Mouse (Mus musculus) hindbrain, embryonic 16.5 days (tissue): Measurements from ENCODE around the gene Pink1. TPM values are rescaled to one million over a fixed set of nuclear protein-coding genes. Genes with fewer than 3 reads are reported as not detected.

Source experiments
- ATAC-seq: fragments of 200-750 bp; cut with Nextera tagmentation; 2 replicates; pipeline ENCODE4 v1.8.0; 2017; ENCODE audit warnings: moderate TSS enrichment, moderate library complexity
- H3K27ac ChIP-seq: fragments of 300-500 bp; sonication (generic); 2 replicates; pipeline ENCODE4 v1.5.1; 2014; ENCODE audit warnings: low read depth, mild to moderate bottlenecking, control low read depth, low read length, moderate library complexity
- H3K27me3 ChIP-seq: fragments of 300-500 bp; sonication (generic); replicated peaks from 2 replicates; pipeline ENCODE4 v1.6.1; 2014; ENCODE audit warnings: low read length; ENCODE audit not compliant: control insufficient read depth, insufficient read depth
- H3K36me3 ChIP-seq: fragments of 300-500 bp; sonication (generic); 2 replicates; pipeline ENCODE4 v1.6.1; 2014; ENCODE audit warnings: mild to moderate bottlenecking, low read length, moderate library complexity, mixed read lengths; ENCODE audit not compliant: control insufficient read depth, insufficient read depth
- H3K4me1 ChIP-seq: fragments of 300-500 bp; sonication (generic); 2 replicates; pipeline ENCODE4 v1.6.1; 2014; ENCODE audit warnings: low read depth, low read length; ENCODE audit not compliant: control insufficient read depth, insufficient read depth
- H3K4me2 ChIP-seq: fragments of 300-500 bp; sonication (generic); 2 replicates; pipeline ENCODE4 v1.6.1; 2014; ENCODE audit warnings: mild to moderate bottlenecking, low read length, control low read depth, moderate library complexity
- H3K4me3 ChIP-seq: fragments of 300-500 bp; sonication (generic); 2 replicates; pipeline ENCODE4 v1.5.1; 2014; ENCODE audit warnings: mild to moderate bottlenecking, low read length, control low read depth, moderate library complexity
- H3K9ac ChIP-seq: fragments of 300-500 bp; sonication (generic); 2 replicates; pipeline ENCODE4 v1.6.1; 2014; ENCODE audit warnings: low read depth, mild to moderate bottlenecking, control low read depth, low read length, moderate library complexity
- H3K9me3 ChIP-seq: fragments of 300-500 bp; sonication (generic); 2 replicates; pipeline ENCODE4 v1.6.1; 2014; ENCODE audit warnings: mild to moderate bottlenecking, low read length, moderate library complexity; ENCODE audit not compliant: control insufficient read depth
- WGBS: fragments of 180-500 bp; shearing (Covaris S2); extraction: QIAGEN DNeasy Blood & Tissue Kit; methylation state at CpG from one replicate; pipeline ENCODE4 v1.1.7; 2014; 5-methylcytosine and 5-hydroxymethylcytosine counted together
- polyA plus RNA-seq: library from polyadenylated mRNA; unstranded; fragments of >200 nt; fragmentation: Nextera tagmentation; extraction: Ambion mirVana; gene quantifications from 2 replicates; pipeline ENCODE4 v1.2.1, GENCODE M21; 2015

The Pink1 gene
- 100 and 108 TPM in 2 replicates for polyA plus RNA-seq

GRCm38 (mm10) chr4:138326077-138326695 lies at the start of gene Pink1:
Gene Pink1, minus strand, starts transcription at chr4:138326307.
- WGBS = 5% methylated on average over 37 of the region's 41 CpGs
- no peaks in the 10 kb centered on the region for H3K9me3 ChIP-seq
- H3K4me3 ChIP-seq = peak within 1 kb of the TSS; percentile 84
- H3K27me3 ChIP-seq = no peaks in the 10 kb centered on the region
- peaks cover 19% of the 10 kb centered on the region for H3K4me1 ChIP-seq
- peak within 1 kb of the TSS; percentile 93 for H3K27ac ChIP-seq
- peak within 1 kb of the TSS; percentile 69 for H3K4me2 ChIP-seq
- peak; percentile 71 for ATAC-seq
- H3K36me3 ChIP-seq = no peaks in the 10 kb centered on the region
- H3K9ac ChIP-seq = peak within 1 kb of the TSS; percentile 81

- H3K27me3 ChIP-seq = no peaks in the 10 kb centered on the region
- H3K27ac ChIP-seq = no peak overlapping the region
- peaks cover 8% of the 10 kb centered on the region for H3K4me1 ChIP-seq
- H3K4me2 ChIP-seq = no peak overlapping the region
- no peak for ATAC-seq
- H3K36me3 ChIP-seq = no peaks in the 10 kb centered on the region
- no peaks in the 10 kb centered on the region for H3K9me3 ChIP-seq
- H3K4me3 ChIP-seq = no peak overlapping the region
- WGBS = 91% methylated on average over 3 of the region's 3 CpGs
- no peak overlapping the region for H3K9ac ChIP-seq
Observed at GRCm38 (mm10) chr4:138375117-138375516, 49.0 kb upstream of the Pink1 start.

GRCm38 (mm10) chr4:138370996-138371516 lies 44.9 kb upstream of the Pink1 start:
- H3K4me3 ChIP-seq = no peak overlapping the region
- no peak for ATAC-seq
- no peak overlapping the region for H3K4me2 ChIP-seq
- no peaks in the 10 kb centered on the region for H3K9me3 ChIP-seq
- no peak overlapping the region for H3K9ac ChIP-seq
- H3K36me3 ChIP-seq = no peaks in the 10 kb centered on the region
- peaks cover 8% of the 10 kb centered on the region for H3K4me1 ChIP-seq
- H3K27ac ChIP-seq = no peak overlapping the region
- WGBS = 75% methylated on average over 5 of the region's 5 CpGs
- peaks cover 3% of the 10 kb centered on the region for H3K27me3 ChIP-seq

DNA sequence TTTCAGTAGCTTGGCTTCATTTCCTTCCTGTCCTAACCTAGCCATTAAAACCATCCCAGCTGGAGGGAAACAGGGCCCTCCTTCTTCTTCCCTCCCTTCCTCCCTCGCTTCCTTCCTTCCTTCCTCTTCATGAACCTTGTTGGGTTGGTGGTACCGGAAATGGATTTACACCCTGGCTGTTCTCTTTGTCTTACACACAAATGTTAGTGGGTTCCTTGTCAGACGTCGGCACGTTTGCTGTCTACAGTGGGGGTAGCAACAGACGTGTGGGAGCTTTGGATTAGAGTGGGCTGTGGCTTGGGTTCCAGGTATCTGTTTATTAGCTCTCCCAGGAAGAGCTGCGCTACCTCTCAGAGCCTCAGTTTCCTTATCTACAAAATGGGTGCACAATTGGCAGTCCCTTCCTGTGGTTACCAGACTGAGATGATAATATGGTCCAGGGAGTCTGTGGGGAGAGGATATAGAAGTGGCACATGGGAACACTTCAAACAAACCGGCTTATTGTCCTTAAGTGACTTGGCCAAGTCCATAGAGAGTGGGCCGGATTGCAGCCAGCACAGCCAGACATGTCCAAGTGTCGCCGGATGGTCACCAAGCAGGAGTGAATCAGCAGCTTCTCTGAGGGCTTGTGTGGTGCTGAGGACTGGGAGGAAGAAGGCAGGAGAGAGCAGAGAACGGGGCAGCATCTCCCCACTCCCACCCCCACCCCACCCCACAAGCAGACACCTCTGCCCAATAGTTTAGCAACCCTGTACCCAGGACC lies 42.6 kb upstream of the Pink1 start:
- WGBS = 85% methylated on average over 11 of the region's 12 CpGs
- peak overlapping the region; percentile 58 for H3K4me2 ChIP-seq

DNA sequence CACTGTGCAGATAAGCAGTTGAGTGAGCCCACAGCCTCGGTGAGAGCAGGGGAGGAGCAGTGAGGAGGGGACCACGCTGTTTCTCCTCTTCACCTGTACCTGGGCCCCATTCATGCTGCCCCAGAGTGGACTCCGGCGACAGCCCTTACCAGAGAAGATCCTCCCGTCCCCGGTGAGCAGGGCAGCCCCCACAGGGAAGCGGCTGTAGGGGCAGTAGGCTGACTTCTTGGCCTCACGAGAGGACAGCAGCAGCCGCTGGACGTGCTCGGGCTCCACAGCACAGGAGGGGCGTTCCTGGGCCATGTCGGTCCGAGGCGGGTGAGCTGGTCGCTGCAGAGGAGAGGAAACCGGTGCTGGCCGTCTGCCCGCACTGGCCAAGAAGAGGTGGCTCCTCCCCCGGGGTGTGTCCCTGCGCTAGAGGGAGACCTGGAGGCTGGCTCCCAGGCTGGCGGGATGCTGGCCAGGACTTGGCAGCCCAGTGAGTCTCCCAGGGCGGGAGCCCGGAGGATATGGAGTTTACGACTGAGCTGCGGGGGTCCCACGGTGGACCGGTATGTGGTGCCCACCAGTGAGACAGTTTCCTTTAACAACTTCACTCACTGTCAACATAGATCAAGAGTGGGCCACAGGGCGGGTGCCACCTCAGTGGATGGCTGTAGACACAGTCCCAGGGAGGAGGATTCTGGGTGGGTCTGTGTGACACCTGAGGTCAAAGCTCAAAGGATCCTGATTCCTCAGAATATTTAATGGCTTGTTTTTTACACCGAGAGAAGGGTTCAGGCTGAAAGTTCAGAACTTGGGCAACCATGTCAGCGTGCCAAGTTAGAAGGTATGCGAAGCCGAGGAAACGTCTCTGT lies 41.8 kb upstream of the Pink1 start, which contains the start of gene Cda:
Gene Cda (minus strand): TSS at position 352 of the 857 bp plus-strand sequence.
- peaks cover 3% of the 10 kb centered on the region for H3K27me3 ChIP-seq
- peak within 1 kb of the TSS; percentile 50 for H3K9ac ChIP-seq
- H3K27ac ChIP-seq = no peak within 1 kb of the TSS
- peak within 1 kb of the TSS; percentile 58 for H3K4me2 ChIP-seq
- H3K36me3 ChIP-seq = no peaks in the 10 kb centered on the region
- WGBS = 10% methylated on average over 34 of the region's 34 CpGs
- peak; percentile 77 for ATAC-seq
- peaks cover 8% of the 10 kb centered on the region for H3K4me1 ChIP-seq
- H3K4me3 ChIP-seq = peak within 1 kb of the TSS; percentile 34
- H3K9me3 ChIP-seq = no peaks in the 10 kb centered on the region

More for the DNA sequence above, 42.6 kb upstream of the Pink1 start:
- H3K27me3 ChIP-seq = peaks cover 3% of the 10 kb centered on the region
- H3K4me1 ChIP-seq = peaks cover 8% of the 10 kb centered on the region
- no peaks in the 10 kb centered on the region for H3K9me3 ChIP-seq
- no peak overlapping the region for H3K9ac ChIP-seq
- no peak for ATAC-seq
- H3K4me3 ChIP-seq = no peak overlapping the region
- no peaks in the 10 kb centered on the region for H3K36me3 ChIP-seq
- H3K27ac ChIP-seq = no peak overlapping the region

GRCm38 (mm10) chr4:138366561-138366960 lies 40.5 kb upstream of the Pink1 start:
- Histone ChIP-seq H3K4me3 (no peak overlapping the region), H3K36me3 (no peaks in the 10 kb centered on the region), H3K4me2 (no peak overlapping the region), H3K9me3 (no peaks in the 10 kb centered on the region), H3K9ac (no peak overlapping the region), H3K4me1 (peaks cover 8% of the 10 kb centered on the region), H3K27ac (no peak overlapping the region), H3K27me3 (peaks cover 3% of the 10 kb centered on the region)
- no peak for ATAC-seq
- WGBS = 91% methylated on average over 2 of the region's 2 CpGs

GRCm38 (mm10) chr4:138363511-138363910 lies 37.4 kb upstream of the Pink1 start:
- WGBS = 69% methylated on average over 5 of the region's 5 CpGs
- Histone ChIP-seq H3K36me3 (no peaks in the 10 kb centered on the region), H3K9me3 (no peaks in the 10 kb centered on the region), H3K27ac (no peak overlapping the region), H3K27me3 (peaks cover 2% of the 10 kb centered on the region), H3K4me1 (peaks cover 11% of the 10 kb centered on the region), H3K4me2 (no peak overlapping the region), H3K4me3 (no peak overlapping the region), H3K9ac (no peak overlapping the region)
- no peak for ATAC-seq

DNA sequence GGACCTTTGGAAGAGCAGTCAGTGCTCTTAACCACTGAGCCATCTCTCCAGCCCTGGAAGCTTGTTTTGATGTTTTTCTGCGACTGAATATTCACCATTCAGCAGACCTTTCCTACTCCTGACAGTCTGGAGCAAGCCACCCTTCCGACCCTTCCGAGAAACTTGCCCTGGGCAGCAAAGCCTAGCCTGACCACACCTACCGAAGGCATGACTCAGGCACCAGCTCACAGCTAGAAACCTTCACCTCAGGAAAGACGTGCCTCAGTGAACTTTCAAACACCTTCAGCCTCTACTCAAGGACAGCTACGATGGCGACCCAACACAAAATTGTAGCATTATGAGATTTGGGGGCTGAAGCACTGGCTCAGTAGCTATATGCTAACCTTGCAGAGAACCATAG lies 36.8 kb upstream of the Pink1 start:
- 84% methylated on average over 7 of the region's 7 CpGs for WGBS
- no peaks in the 10 kb centered on the region for H3K36me3 ChIP-seq
- no peaks in the 10 kb centered on the region for H3K9me3 ChIP-seq
- no peak overlapping the region for H3K4me2 ChIP-seq
- no peak for ATAC-seq
- no peak overlapping the region for H3K27ac ChIP-seq
- no peaks in the 10 kb centered on the region for H3K27me3 ChIP-seq
- no peak overlapping the region for H3K4me3 ChIP-seq
- H3K9ac ChIP-seq = no peak overlapping the region
- peaks cover 7% of the 10 kb centered on the region for H3K4me1 ChIP-seq
